Mouse (Mus musculus): ENCODE results near the gene Gm9945.
A peak's percentile ranks its signal among the peaks of the same experiment; 100 is the strongest.

The Gm9945 gene

GRCm38 (mm10) chr11:53461727-53462126, 18.2 kb upstream of the Gm9945 start:
- DNase-seq (ENCODE audit: low read depth): no peak

GRCm38 (mm10) chr11:53463551-53464424, 16.2 kb upstream of the Gm9945 start:
- no peak for DNase-seq (ENCODE audit: low read depth)

- DNase-seq (ENCODE audit: low read depth): no peak
Measured at GRCm38 (mm10) chr11:53466231-53466971, 13.6 kb upstream of the Gm9945 start.

GRCm38 (mm10) chr11:53469294-53469967, 10.5 kb upstream of the Gm9945 start:
- DNase-seq (ENCODE audit: low read depth): no peak

- DNase-seq (ENCODE audit: low read depth): peak; percentile 86
Measured at GRCm38 (mm10) chr11:53469968-53470695, 9.8 kb upstream of the Gm9945 start, which contains the start of gene Gm9837. Gene Gm9837, minus strand, starts transcription at chr11:53470479.

- DNase-seq (ENCODE audit: low read depth): no peak
Measured at GRCm38 (mm10) chr11:53472709-53473108, 7.3 kb upstream of the Gm9945 start.

GRCm38 (mm10) chr11:53475620-53476019, 4.3 kb upstream of the Gm9945 start:
- DNase-seq (ENCODE audit: low read depth): no peak

- DNase-seq (ENCODE audit: low read depth): no peak
Measured at GRCm38 (mm10) chr11:53477833-53478232, 2.1 kb upstream of the Gm9945 start.

- no peak for DNase-seq (ENCODE audit: low read depth)
Measured at GRCm38 (mm10) chr11:53478383-53479170, 1.4 kb upstream of the Gm9945 start.

GRCm38 (mm10) chr11:53479171-53479782, 689 bp upstream of the Gm9945 start:
- no peak for DNase-seq (ENCODE audit: low read depth)

GRCm38 (mm10) chr11:53481088-53481730, 1.2 kb downstream of the Gm9945 start:
- DNase-seq (ENCODE audit: low read depth): no peak

- no peak for DNase-seq (ENCODE audit: low read depth)
Measured at GRCm38 (mm10) chr11:53483159-53483891, 3.4 kb downstream of the Gm9945 start.

- DNase-seq (ENCODE audit: low read depth): no peak
Measured at GRCm38 (mm10) chr11:53485719-53486118, 5.8 kb downstream of the Gm9945 start.

GRCm38 (mm10) chr11:53486351-53486750, 6.4 kb downstream of the Gm9945 start:
- DNase-seq (ENCODE audit: low read depth): no peak

- DNase-seq (ENCODE audit: low read depth): no peak
Measured at GRCm38 (mm10) chr11:53486822-53487594, 7.0 kb downstream of the Gm9945 start.

- no peak for DNase-seq (ENCODE audit: low read depth)
Measured at GRCm38 (mm10) chr11:53489007-53489406, 9.0 kb downstream of the Gm9945 start.

GRCm38 (mm10) chr11:53489421-53489820, 9.5 kb downstream of the Gm9945 start:
- no peak for DNase-seq (ENCODE audit: low read depth)

GRCm38 (mm10) chr11:53491954-53492401, 12.0 kb downstream of the Gm9945 start:
- DNase-seq (ENCODE audit: low read depth): no peak

Data from c-Kit-positive CD71-positive TER-119-negative erythroid progenitor cells, embryonic 14.5 days (primary cell).